Mouse (Mus musculus) G1E (cell line): Measurements from ENCODE around the gene Gcnt3. TPM values are rescaled to one million over a fixed set of nuclear protein-coding genes. Genes with fewer than 3 reads are reported as not detected.
A peak's percentile ranks its signal among the peaks of the same experiment; 100 is the strongest.

Experiments
- ATAC-seq: 2 replicates; pipeline ENCODE4 v1.8.0; 2016; ENCODE audit warnings: mild to moderate bottlenecking; ENCODE audit not compliant: insufficient number of reproducible peaks, poor library complexity, low FRiP score, severe bottlenecking; ENCODE audit errors: extremely low read depth
- DNase-seq: peaks from one replicate; pipeline ENCODE4 v3.0.0; 2012; ENCODE audit warnings: low spot score
- H3K27me3 ChIP-seq: 2 replicates; pipeline ENCODE4 v1.6.1; 2012; ENCODE audit warnings: mild to moderate bottlenecking, low read length, inconsistent platforms; ENCODE audit not compliant: insufficient read depth
- H3K36me3 ChIP-seq: replicated peaks from 2 replicates; pipeline ENCODE3; 2012; ENCODE audit warnings: mild to moderate bottlenecking, inconsistent platforms
- H3K4me1 ChIP-seq: 2 replicates; pipeline ENCODE4 v1.6.1; 2012; ENCODE audit warnings: low read depth, low read length, inconsistent platforms, mixed read lengths; ENCODE audit not compliant: insufficient read depth
- H3K4me3 ChIP-seq: 2 replicates; pipeline ENCODE4 v1.5.1; 2012; ENCODE audit warnings: low read depth, mild to moderate bottlenecking, inconsistent platforms, low read length, moderate library complexity, mixed read lengths
- H3K9me3 ChIP-seq: replicated peaks from 2 replicates; pipeline ENCODE4 v1.6.1; 2012; ENCODE audit warnings: inconsistent platforms
- CTCF ChIP-seq: IDR thresholded peaks from 2 replicates; pipeline ENCODE4 v1.5.1; 2012; ENCODE audit warnings: low read depth, low read length, inconsistent platforms, mixed read lengths
- GATA1 ChIP-seq: IDR thresholded peaks from 2 replicates; pipeline ENCODE4 v1.6.1; 2012; ENCODE audit warnings: borderline replicate concordance, low read length, inconsistent platforms, mixed read lengths
- GATA2 ChIP-seq: IDR thresholded peaks from 2 replicates; pipeline ENCODE4 v1.6.1; 2012; ENCODE audit warnings: low read depth, low read length, inconsistent platforms, borderline replicate concordance
- POLR2AphosphoS5 ChIP-seq: IDR thresholded peaks from 2 replicates; pipeline ENCODE4 v1.6.1; 2012; ENCODE audit warnings: low read depth, low read length, inconsistent platforms; ENCODE audit not compliant: insufficient replicate concordance
- TAL1 ChIP-seq: conservative IDR thresholded peaks from 2 replicates; pipeline ENCODE4 v1.6.1; 2012; ENCODE audit warnings: low read depth, low read length, inconsistent platforms, mixed read lengths
- polyA plus RNA-seq: library from polyadenylated mRNA; stranded (reverse); fragments of >175 nt; gene quantifications from 2 replicates; pipeline ENCODE4 v1.2.3, GENCODE M21; 2012
- total RNA-seq, 2 experiments: library from RNA; stranded (forward) in 1 of 2; stranded (reverse) in 1 of 2; fragments of 200-1000 nt in 1 of 2; fragments of >200 nt in 1 of 2; fragmentation: Nextera tagmentation in 1 of 2; gene quantifications; 2 replicates each; pipeline ENCODE4 v1.2.3; 2014 to 2017

Gcnt3 gene
- total and polyA plus RNA-seq, 3 experiments = 0.11 TPM; not detected in 2

DNA sequence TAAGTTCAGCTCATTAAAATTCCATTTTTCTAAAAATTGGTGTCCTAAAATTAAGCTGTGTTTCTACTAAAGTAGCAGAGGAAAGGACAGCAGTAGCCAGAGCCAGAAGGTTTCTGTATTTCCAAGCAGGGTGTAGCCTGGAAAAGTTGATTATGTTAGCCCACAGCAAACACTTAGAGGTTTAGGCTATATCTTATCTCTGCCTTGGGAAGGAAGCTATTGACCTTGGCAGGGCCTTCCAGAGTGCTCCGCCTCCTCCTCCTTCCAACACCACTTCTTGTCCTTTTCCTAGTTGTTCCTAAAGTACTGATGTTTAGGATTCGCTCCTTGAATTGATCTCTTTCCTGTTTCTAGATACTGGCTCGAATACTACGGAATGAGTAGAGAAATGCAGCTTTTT, 15.8 kb downstream of the Gcnt3 start:
- H3K4me3 ChIP-seq = no peak overlapping the region
- H3K9me3 ChIP-seq = no peaks in the 10 kb centered on the region
- ATAC-seq = no peak
- H3K4me1 ChIP-seq = peaks cover 34% of the 10 kb centered on the region
- H3K36me3 ChIP-seq = peaks cover 45% of the 10 kb centered on the region
- no peaks in the 10 kb centered on the region; the same call in 1 of the 2 replicates for H3K27me3 ChIP-seq
- TF ChIP-seq GATA1 = no peak
- TF ChIP-seq TAL1 = no peak
- TF ChIP-seq CTCF = no peak
- TF ChIP-seq GATA2 = no peak
- no peak for TF ChIP-seq POLR2AphosphoS5
- no peak for DNase-seq

GRCm38 (mm10) chr9:70021610-70022009, 16.3 kb downstream of the Gcnt3 start:
- peaks cover 49% of the 10 kb centered on the region for H3K36me3 ChIP-seq
- no peak for DNase-seq
- no peaks in the 10 kb centered on the region for H3K9me3 ChIP-seq
- no peak overlapping the region for H3K4me3 ChIP-seq
- TF ChIP-seq GATA2 (no peak), POLR2AphosphoS5 (no peak), CTCF (no peak), TAL1 (no peak), GATA1 (no peak)
- no peaks in the 10 kb centered on the region for H3K27me3 ChIP-seq
- ATAC-seq = no peak
- peaks cover 38% of the 10 kb centered on the region for H3K4me1 ChIP-seq

GRCm38 (mm10) chr9:70018879-70019278, 19.0 kb downstream of the Gcnt3 start:
- Histone ChIP-seq H3K4me3 (no peak overlapping the region), H3K9me3 (no peaks in the 10 kb centered on the region), H3K4me1 (peaks cover 46% of the 10 kb centered on the region), H3K36me3 (peaks cover 62% of the 10 kb centered on the region), H3K27me3 (no peaks in the 10 kb centered on the region)
- DNase-seq (no peak), ATAC-seq (no peak)
- TF ChIP-seq POLR2AphosphoS5 (no peak), GATA1 (no peak), GATA2 (no peak), CTCF (no peak), TAL1 (no peak)

- Histone ChIP-seq H3K27me3 (no peaks in the 10 kb centered on the region), H3K9me3 (no peaks in the 10 kb centered on the region), H3K4me3 (no peak overlapping the region), H3K36me3 (peaks cover 47% of the 10 kb centered on the region), H3K4me1 (peaks cover 37% of the 10 kb centered on the region)
- ATAC-seq (no peak), DNase-seq (no peak)
- TF ChIP-seq TAL1 (no peak), GATA2 (no peak), POLR2AphosphoS5 (no peak), GATA1 (no peak), CTCF (no peak)
Measured at GRCm38 (mm10) chr9:70015632-70016031, 22.3 kb downstream of the Gcnt3 start.

- peak; percentile 81 for DNase-seq
- Histone ChIP-seq H3K27me3 (no peaks in the 10 kb centered on the region), H3K36me3 (peaks cover 56% of the 10 kb centered on the region), H3K4me3 (peak within 1 kb of the TSS; percentile 92), H3K4me1 (peaks cover 40% of the 10 kb centered on the region), H3K9me3 (no peaks in the 10 kb centered on the region)
- TF ChIP-seq TAL1 (no peak), POLR2AphosphoS5 (no peak), GATA2 (no peak), GATA1 (no peak), CTCF (no peak)
- ATAC-seq = peak; percentile 86
Measured at GRCm38 (mm10) chr9:70012408-70012901, 25.4 kb downstream of the Gcnt3 start, which contains the start of gene Gtf2a2. Gene Gtf2a2 (plus strand): TSS chr9:70012550.

DNA sequence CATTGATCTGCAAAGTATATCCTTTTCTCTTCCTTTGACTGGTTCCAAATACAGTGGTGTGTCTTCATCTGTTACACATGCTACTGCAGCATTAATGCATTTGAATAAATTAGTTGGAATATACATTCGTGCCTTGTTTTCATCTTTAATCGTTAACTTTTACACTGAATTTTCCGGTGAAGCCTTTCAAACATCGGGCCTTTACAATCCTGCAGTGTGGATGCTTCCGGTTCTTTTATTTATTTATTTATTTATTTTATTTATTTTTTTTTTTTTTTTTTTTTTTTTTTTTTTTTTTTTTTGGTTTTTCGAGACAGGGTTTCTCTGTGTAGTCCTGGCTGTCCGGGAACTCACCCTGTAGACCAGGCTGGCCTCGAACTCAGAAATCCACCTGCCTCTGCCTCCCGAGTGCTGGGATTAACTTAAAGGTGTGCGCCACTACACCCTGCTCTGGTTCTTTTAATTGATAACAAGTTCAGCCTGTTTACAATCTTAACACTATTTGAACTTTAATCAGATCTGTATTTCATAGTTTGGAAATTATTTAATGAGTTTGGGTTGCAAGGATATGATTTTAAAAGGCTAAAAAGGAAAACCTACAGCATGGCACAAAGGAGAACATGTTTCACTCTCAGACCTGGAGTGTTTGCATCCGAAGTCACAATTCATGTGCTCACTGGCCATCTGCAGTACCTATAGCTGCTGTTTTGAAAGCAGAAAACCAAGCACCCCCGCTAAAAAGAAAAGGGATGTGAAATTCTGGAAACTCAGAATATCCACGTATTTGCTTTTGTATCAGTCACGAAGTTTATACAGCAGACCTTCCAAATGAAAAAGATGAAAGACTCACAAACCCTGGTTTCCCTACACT, 26.1 kb downstream of the Gcnt3 start:
- Histone ChIP-seq H3K36me3 (peaks cover 54% of the 10 kb centered on the region), H3K9me3 (no peaks in the 10 kb centered on the region), H3K4me3 (peak overlapping the region; percentile 92), H3K27me3 (no peaks in the 10 kb centered on the region), H3K4me1 (peaks cover 36% of the 10 kb centered on the region)
- DNase-seq = no peak
- ATAC-seq = no peak
- TF ChIP-seq GATA2 (no peak), CTCF (no peak), TAL1 (no peak), GATA1 (no peak), POLR2AphosphoS5 (no peak)
